Mouse (Mus musculus) bone marrow macrophage, adult 2 months (primary cell): ENCODE measurements around the gene Zfp704.

Source experiments
- CTCF ChIP-seq: IDR thresholded peaks from 2 replicates; pipeline ENCODE4 v1.5.1; 2012; ENCODE audit warnings: low read depth, mild to moderate bottlenecking, low read length, moderate library complexity
- POLR2A ChIP-seq: IDR thresholded peaks from 2 replicates; pipeline ENCODE4 v1.6.1; 2012; ENCODE audit warnings: mild to moderate bottlenecking, low read depth, low read length, borderline replicate concordance

- TF ChIP-seq POLR2A (no peak), CTCF (no peak)
Observed at GRCm38 (mm10) chr3:9628041-9628440, 18.2 kb upstream of the Zfp704 start.
